Mouse (Mus musculus) myocyte (in vitro differentiated cells): Measurements from ENCODE around the gene Mybpc3. TPM values are rescaled to one million over a fixed set of nuclear protein-coding genes. Genes with fewer than 3 reads are reported as not detected.
A peak's percentile ranks its signal among the peaks of the same experiment; 100 is the strongest.

Experiments
- H3K27me3 ChIP-seq: one replicate; pipeline ENCODE4 v1.6.1; 2011; ENCODE audit not compliant: control insufficient read depth, insufficient read depth, insufficient read length
- H3K36me3 ChIP-seq: one replicate; pipeline ENCODE4 v1.6.1; 2011; ENCODE audit not compliant: control insufficient read depth, insufficient read depth
- H3K4me2 ChIP-seq: one replicate; pipeline ENCODE4 v1.6.1; 2011; ENCODE audit warnings: low read depth, control low read depth
- H3K4me3 ChIP-seq: one replicate; pipeline ENCODE4 v1.5.1; 2011; ENCODE audit warnings: mild to moderate bottlenecking, control low read depth, moderate library complexity
- H3K79me2 ChIP-seq: one replicate; pipeline ENCODE4 v1.6.1; 2011; ENCODE audit not compliant: control insufficient read depth, insufficient read depth
- H3ac ChIP-seq: one replicate; pipeline ENCODE4 v1.6.1; 2011; ENCODE audit not compliant: control insufficient read depth, insufficient read length
- CEBPB ChIP-seq: IDR thresholded peaks from 2 replicates; pipeline ENCODE4 v1.6.1; 2011; ENCODE audit warnings: mild to moderate bottlenecking, moderate library complexity; ENCODE audit not compliant: poor library complexity, insufficient read depth, severe bottlenecking
- E2F4 ChIP-seq: IDR thresholded peaks from one replicate; pipeline ENCODE4 v1.6.1; 2011; ENCODE audit warnings: mild to moderate bottlenecking, control low read depth, moderate library complexity; ENCODE audit not compliant: insufficient read depth
- MAX ChIP-seq: IDR thresholded peaks from one replicate; pipeline ENCODE4 v1.6.1; 2011; ENCODE audit warnings: low read depth, mild to moderate bottlenecking, control low read depth
- MYOD1 ChIP-seq, 3 experiments: IDR thresholded peaks; one replicate each; pipeline ENCODE4 v1.6.1; 2011; ENCODE audit warnings: control low read depth in 2 of 3, low read depth in 2 of 3, mild to moderate bottlenecking in 2 of 3, moderate library complexity in 1 of 3; ENCODE audit not compliant: insufficient read length in 2 of 3, control insufficient read depth in 1 of 3
- MYOG ChIP-seq, 3 experiments: IDR thresholded peaks; one replicate each; pipeline ENCODE4 v1.6.1; 2011; ENCODE audit warnings: control low read depth in 2 of 3, low read depth in 2 of 3, mild to moderate bottlenecking in 2 of 3; ENCODE audit not compliant: insufficient read length in 2 of 3, control insufficient read depth in 1 of 3, insufficient read depth in 1 of 3
- POLR2A ChIP-seq: IDR thresholded peaks from one replicate; pipeline ENCODE4 v1.6.1; 2011; ENCODE audit warnings: low read depth, mild to moderate bottlenecking, control low read depth, moderate library complexity; ENCODE audit not compliant: insufficient read length
- POLR2AphosphoS2 ChIP-seq: IDR thresholded peaks from one replicate; pipeline ENCODE4 v1.6.1; 2011; ENCODE audit warnings: low read depth, control low read depth; ENCODE audit not compliant: insufficient read length
- REST ChIP-seq: IDR thresholded peaks from one replicate; pipeline ENCODE4 v1.6.1; 2011; ENCODE audit warnings: mild to moderate bottlenecking, control low read depth, moderate library complexity; ENCODE audit not compliant: insufficient read depth, insufficient read length
- SRF ChIP-seq: IDR thresholded peaks from one replicate; pipeline ENCODE4 v1.6.1; 2011; ENCODE audit warnings: low read depth; ENCODE audit not compliant: control insufficient read depth, insufficient read length
- TCF12 ChIP-seq: IDR thresholded peaks from one replicate; pipeline ENCODE4 v1.6.1; 2011; ENCODE audit warnings: mild to moderate bottlenecking, control low read depth; ENCODE audit not compliant: poor library complexity, insufficient read depth, severe bottlenecking
- TCF3 ChIP-seq: IDR thresholded peaks from one replicate; pipeline ENCODE4 v1.6.1; 2011; ENCODE audit warnings: low read depth, control low read depth; ENCODE audit not compliant: insufficient read length
- USF1 ChIP-seq: IDR thresholded peaks from one replicate; pipeline ENCODE4 v1.6.1; 2011; ENCODE audit warnings: low read depth, mild to moderate bottlenecking, control low read depth, moderate library complexity
- polyA plus RNA-seq: library from polyadenylated mRNA; unstranded; fragments of >200 nt; fragmentation: generic; extraction: Trizol; gene quantifications from one replicate; pipeline ENCODE4 v1.2.1, GENCODE M21; 2012; ENCODE audit warnings: missing spikeins

The Mybpc3 gene
- polyA plus RNA-seq, 1 experiment, result 0.05 TPM

- Histone ChIP-seq H3K36me3 (no peaks in the 10 kb centered on the region), H3K27me3 (no peaks in the 10 kb centered on the region), H3K79me2 (peaks cover 6% of the 10 kb centered on the region), H3K4me3 (no peak overlapping the region), H3K4me2 (no peak overlapping the region), H3ac (no peak overlapping the region)
- TF ChIP-seq MYOD1 (IDR thresholded peaks at IDR 0.05; ENCODE audit: control insufficient read depth in 1 of 3, insufficient read length in 2 of 3, low read depth in 2 of 3) (peak in 1 of 3 experiments; percentile 32), REST (no peak), MYOG (IDR thresholded peaks at IDR 0.05; ENCODE audit: control insufficient read depth in 1 of 3, insufficient read depth in 1 of 3, insufficient read length in 2 of 3, low read depth in 2 of 3) (peak in 1 of 3 experiments; percentile 23)
Measured at GRCm38 (mm10) chr2:91180706-91181105, 62.8 kb downstream of the Mybpc3 start.

GRCm38 (mm10) chr2:91182016-91182404, 64.1 kb downstream of the Mybpc3 start:
- H3K36me3 ChIP-seq, result no peaks in the 10 kb centered on the region
- H3K79me2 ChIP-seq, result peaks cover 6% of the 10 kb centered on the region
- peak overlapping the region; percentile 28 for H3ac ChIP-seq
- H3K27me3 ChIP-seq, result no peaks in the 10 kb centered on the region
- H3K4me2 ChIP-seq, result peak overlapping the region; percentile 95
- TF ChIP-seq MAX, result no peak
- TF ChIP-seq MYOG (IDR thresholded peaks at IDR 0.05; ENCODE audit: control insufficient read depth in 1 of 3, insufficient read depth in 1 of 3, insufficient read length in 2 of 3, low read depth in 2 of 3), result no peak
- no peak for TF ChIP-seq MYOD1 (IDR thresholded peaks at IDR 0.05; ENCODE audit: control insufficient read depth in 1 of 3, insufficient read length in 2 of 3, low read depth in 2 of 3)
- no peak for TF ChIP-seq POLR2A
- H3K4me3 ChIP-seq, result peak overlapping the region; percentile 42

- H3K27me3 ChIP-seq, result no peaks in the 10 kb centered on the region
- peak overlapping the region; percentile 28 for H3ac ChIP-seq
- peak overlapping the region; percentile 42 for H3K4me3 ChIP-seq
- H3K79me2 ChIP-seq, result peaks cover 6% of the 10 kb centered on the region
- peak overlapping the region; percentile 95 for H3K4me2 ChIP-seq
- H3K36me3 ChIP-seq, result no peaks in the 10 kb centered on the region
- TF ChIP-seq CEBPB, result no peak
- no peak for TF ChIP-seq SRF
- TF ChIP-seq TCF12, result no peak
- TF ChIP-seq TCF3, result no peak
- peak; percentile 90 for TF ChIP-seq REST
- TF ChIP-seq POLR2AphosphoS2, result no peak
- TF ChIP-seq MAX, result no peak
- TF ChIP-seq POLR2A, result no peak
- no peak for TF ChIP-seq USF1
- TF ChIP-seq MYOG (IDR thresholded peaks at IDR 0.05; ENCODE audit: control insufficient read depth in 1 of 3, insufficient read depth in 1 of 3, insufficient read length in 2 of 3, low read depth in 2 of 3), result peak in 1 of 3 experiments; percentile 34
Measured at GRCm38 (mm10) chr2:91182405-91183147, 64.6 kb downstream of the Mybpc3 start.

- Histone ChIP-seq H3K36me3 (no peaks in the 10 kb centered on the region), H3K4me3 (peak overlapping the region; percentile 42), H3ac (peak overlapping the region; percentile 28), H3K79me2 (peaks cover 6% of the 10 kb centered on the region), H3K4me2 (peak overlapping the region; percentile 95), H3K27me3 (no peaks in the 10 kb centered on the region)
- TF ChIP-seq CEBPB (no peak), MYOD1 (IDR thresholded peaks at IDR 0.05; ENCODE audit: control insufficient read depth in 1 of 3, insufficient read length in 2 of 3, low read depth in 2 of 3) (no peak), POLR2A (no peak), E2F4 (no peak), REST (no peak), POLR2AphosphoS2 (no peak), MYOG (IDR thresholded peaks at IDR 0.05; ENCODE audit: control insufficient read depth in 1 of 3, insufficient read depth in 1 of 3, insufficient read length in 2 of 3, low read depth in 2 of 3) (no peak), TCF3 (no peak), SRF (no peak), USF1 (no peak), MAX (no peak), TCF12 (no peak)
Measured at GRCm38 (mm10) chr2:91183148-91183513, 65.2 kb downstream of the Mybpc3 start.

- Histone ChIP-seq H3ac (peak within 1 kb of the TSS; percentile 28), H3K27me3 (no peaks in the 10 kb centered on the region), H3K4me3 (peak within 1 kb of the TSS; percentile 42), H3K4me2 (peak within 1 kb of the TSS; percentile 95), H3K36me3 (no peaks in the 10 kb centered on the region), H3K79me2 (peaks cover 6% of the 10 kb centered on the region)
- no peak for TF ChIP-seq E2F4
- TF ChIP-seq CEBPB, result no peak
- no peak for TF ChIP-seq REST
- TF ChIP-seq MAX, result no peak
- no peak for TF ChIP-seq MYOG (IDR thresholded peaks at IDR 0.05; ENCODE audit: control insufficient read depth in 1 of 3, insufficient read depth in 1 of 3, insufficient read length in 2 of 3, low read depth in 2 of 3)
- TF ChIP-seq TCF12, result no peak
- TF ChIP-seq USF1, result no peak
- TF ChIP-seq SRF, result no peak
- TF ChIP-seq MYOD1 (IDR thresholded peaks at IDR 0.05; ENCODE audit: control insufficient read depth in 1 of 3, insufficient read length in 2 of 3, low read depth in 2 of 3), result no peak
Measured at GRCm38 (mm10) chr2:91183711-91184405, 65.9 kb downstream of the Mybpc3 start, which contains the start of gene Madd. Gene Madd, minus strand, starts transcription at chr2:91183837.
